Mouse (Mus musculus) erythroblast, embryonic 14.5 days (primary cell): ENCODE measurements around the gene Micu2.

Experiments used
- GATA1 ChIP-seq: IDR thresholded peaks from 2 replicates; pipeline ENCODE4 v1.6.1; 2012; ENCODE audit warnings: low read length, inconsistent platforms, mixed read lengths
- TAL1 ChIP-seq: IDR thresholded peaks from 3 replicates; pipeline ENCODE4 v1.6.1; 2012; ENCODE audit warnings: low read length, inconsistent platforms, mixed read lengths

GRCm38 (mm10) chr14:57945834-57946233 is 53.2 kb downstream of the Micu2 start:
- TF ChIP-seq TAL1: no peak
- TF ChIP-seq GATA1: no peak
